Mouse (Mus musculus) CH12.LX (cell line): ENCODE measurements around the gene Itsn1. TPM values are rescaled to one million over a fixed set of nuclear protein-coding genes. Genes with fewer than 3 reads are reported as not detected.

ENCODE experiments used
- DNase-seq: peaks from one replicate; pipeline ENCODE4 v3.0.0-alpha.2; 2013; ENCODE audit errors: extremely low read depth
- H3K27ac ChIP-seq: 2 replicates; pipeline ENCODE4 v1.5.1; 2012; ENCODE audit warnings: low read depth, mild to moderate bottlenecking, control low read depth, moderate library complexity; ENCODE audit not compliant: insufficient read depth
- H3K27me3 ChIP-seq: replicated peaks from 2 replicates; pipeline ENCODE3; 2012; ENCODE audit warnings: inconsistent platforms
- H3K36me3 ChIP-seq, 2 experiments: replicated peaks in 1 of 2; 2 replicates each; pipeline versions ENCODE3 to v1.6.1; 2012; ENCODE audit warnings: inconsistent platforms in 1 of 2, low read length in 1 of 2, mild to moderate bottlenecking in 1 of 2, mixed read lengths in 1 of 2, moderate library complexity in 1 of 2; ENCODE audit not compliant: control insufficient read depth in 1 of 2, insufficient read depth in 1 of 2
- H3K4me1 ChIP-seq, 2 experiments: 2 replicates each; pipeline ENCODE4 v1.6.1; 2012; ENCODE audit warnings: inconsistent platforms in 1 of 2, moderate library complexity in 1 of 2; ENCODE audit not compliant: insufficient read depth in 2 of 2, control insufficient read depth in 1 of 2
- H3K4me2 ChIP-seq: 2 replicates; pipeline ENCODE4 v1.6.1; 2012; ENCODE audit warnings: low read depth, mild to moderate bottlenecking, control low read depth; ENCODE audit not compliant: poor library complexity, insufficient read depth, severe bottlenecking
- H3K4me3 ChIP-seq, 3 experiments: fragments of 150-350 bp in 1 of 3; sonication (generic) in 1 of 3; replicated peaks in 1 of 3; 2 replicates each; pipeline versions ENCODE3 to v1.5.1; 2011 to 2012; ENCODE audit warnings: low read depth in 2 of 3, low read length in 2 of 3, mild to moderate bottlenecking in 2 of 3, moderate library complexity in 2 of 3, control low read depth in 1 of 3, improper control_type of control experiment in 1 of 3, inconsistent platforms in 1 of 3, mixed read lengths in 1 of 3; ENCODE audit not compliant: poor library complexity in 1 of 3
- H3K79me2 ChIP-seq: replicated peaks from 2 replicates; pipeline ENCODE4 v1.6.1; 2012; ENCODE audit warnings: mild to moderate bottlenecking, moderate library complexity; ENCODE audit not compliant: control insufficient read depth, poor library complexity, insufficient read depth, severe bottlenecking; ENCODE audit errors: extremely low read depth
- H3K9ac ChIP-seq: 2 replicates; pipeline ENCODE4 v1.6.1; 2012; ENCODE audit warnings: low read depth, mild to moderate bottlenecking, control low read depth, moderate library complexity; ENCODE audit not compliant: insufficient read depth
- H3K9me3 ChIP-seq: replicated peaks from 2 replicates; pipeline ENCODE3; 2012; ENCODE audit warnings: low read length, inconsistent platforms, mixed read lengths
- ELF1 ChIP-seq: IDR thresholded peaks from 2 replicates; pipeline ENCODE4 v1.6.1; 2014; ENCODE audit warnings: low read depth, mild to moderate bottlenecking, inconsistent platforms, low read length, improper control_type of control experiment
- EP300 ChIP-seq: IDR thresholded peaks from 2 replicates; pipeline ENCODE4 v1.6.1; 2011; ENCODE audit warnings: low read length, improper control_type of control experiment
- IRF4 ChIP-seq: IDR thresholded peaks from 2 replicates; pipeline ENCODE4 v1.6.1; 2014; ENCODE audit warnings: low read depth, mild to moderate bottlenecking, inconsistent platforms, low read length, improper control_type of control experiment
- JUN ChIP-seq: IDR thresholded peaks from 2 replicates; pipeline ENCODE4 v1.6.1; 2011; ENCODE audit warnings: low read depth, mild to moderate bottlenecking, low read length, improper control_type of control experiment, moderate library complexity; ENCODE audit not compliant: insufficient read depth
- JUND ChIP-seq: conservative IDR thresholded peaks from 2 replicates; pipeline ENCODE4 v1.6.1; 2011; ENCODE audit warnings: low read depth, low read length, improper control_type of control experiment
- MAFK ChIP-seq: IDR thresholded peaks from 2 replicates; pipeline ENCODE4 v1.6.1; 2011; ENCODE audit warnings: low read length, improper control_type of control experiment; ENCODE audit not compliant: insufficient replicate concordance
- MAX ChIP-seq: IDR thresholded peaks from 2 replicates; pipeline ENCODE4 v1.6.1; 2011; ENCODE audit warnings: low read length, improper control_type of control experiment
- MAZ ChIP-seq: IDR thresholded peaks from 2 replicates; pipeline ENCODE4 v1.6.1; 2012; ENCODE audit warnings: low read depth, mild to moderate bottlenecking, inconsistent platforms, low read length, improper control_type of control experiment, moderate library complexity
- MEF2A ChIP-seq: IDR thresholded peaks from 2 replicates; pipeline ENCODE4 v1.6.1; 2014; ENCODE audit warnings: low read depth, mild to moderate bottlenecking, inconsistent platforms, low read length, improper control_type of control experiment, borderline replicate concordance
- MXI1 ChIP-seq: IDR thresholded peaks from 2 replicates; pipeline ENCODE4 v1.6.1; 2011; ENCODE audit warnings: mild to moderate bottlenecking, low read depth, low read length, improper control_type of control experiment
- MYC ChIP-seq: IDR thresholded peaks from 2 replicates; pipeline ENCODE4 v1.6.1; 2011; ENCODE audit warnings: low read depth, mild to moderate bottlenecking, improper control_type of control experiment, low read length
- NRF1 ChIP-seq: IDR thresholded peaks from 2 replicates; pipeline ENCODE4 v1.6.1; 2014; ENCODE audit warnings: low read depth, mild to moderate bottlenecking, inconsistent platforms, low read length, improper control_type of control experiment, moderate library complexity
- PAX5 ChIP-seq: IDR thresholded peaks from 2 replicates; pipeline ENCODE4 v1.6.1; 2012; ENCODE audit warnings: low read length, inconsistent platforms, mixed read lengths
- RAD21 ChIP-seq: IDR thresholded peaks from 2 replicates; pipeline ENCODE4 v1.6.1; 2011; ENCODE audit warnings: low read depth, mild to moderate bottlenecking, low read length, improper control_type of control experiment, moderate library complexity
- SIN3A ChIP-seq: IDR thresholded peaks from 2 replicates; pipeline ENCODE4 v1.6.1; 2012; ENCODE audit warnings: low read length, improper control_type of control experiment, inconsistent platforms
- USF2 ChIP-seq: conservative IDR thresholded peaks from 2 replicates; pipeline ENCODE4 v1.6.1; 2011; ENCODE audit warnings: low read depth, low read length, improper control_type of control experiment
- ZKSCAN1 ChIP-seq: IDR thresholded peaks from 2 replicates; pipeline ENCODE4 v1.6.1; 2012; ENCODE audit warnings: low read depth, inconsistent platforms, low read length, improper control_type of control experiment, borderline replicate concordance
- ZMIZ1 ChIP-seq: IDR thresholded peaks from 2 replicates; pipeline ENCODE4 v1.6.1; 2012; ENCODE audit warnings: low read depth, mild to moderate bottlenecking, inconsistent platforms, low read length, improper control_type of control experiment
- ZNF384 ChIP-seq: IDR thresholded peaks from 2 replicates; pipeline ENCODE4 v1.6.1; 2012; ENCODE audit warnings: low read depth, low read length, improper control_type of control experiment, inconsistent platforms
- dilution Hi-C: fragments of 300-500 bp; cut with MboI; formaldehyde crosslinking; loops from 2 replicates; pipeline ENCODE4 v1.14.3; 2020; ENCODE audit warnings: low sequenced_read_pairs; ENCODE audit not compliant: extremely low pct_unique_long_range_greater_than_20kb, extremely low pct_ligation_motif_present
- in situ Hi-C: fragments of 300-500 bp; cut with MboI; formaldehyde crosslinking; loops from 3 replicates; pipeline ENCODE4 v1.14.3; 2019; ENCODE audit warnings: low sequenced_read_pairs, low pct_ligation_motif_present, low pct_unique_long_range_greater_than_20kb, mixed read lengths
- polyA plus RNA-seq: library from polyadenylated mRNA; unstranded; fragments of >175 nt; gene quantifications from 2 replicates; pipeline ENCODE4 v1.2.1, GENCODE M21; 2012; ENCODE audit warnings: low read depth; ENCODE audit not compliant: insufficient read length
- total RNA-seq, 2 experiments: library from RNA; depleted of rRNA; stranded (reverse); fragments of 300-350 nt in 1 of 2; fragments of >200 nt in 1 of 2; gene quantifications; 2 replicates each; pipeline ENCODE4 v1.2.3; 2012 to 2014

The Itsn1 gene
- total and polyA plus RNA-seq, 3 experiments, result 32.5 to 54.5 (median 46.3) TPM

DNA sequence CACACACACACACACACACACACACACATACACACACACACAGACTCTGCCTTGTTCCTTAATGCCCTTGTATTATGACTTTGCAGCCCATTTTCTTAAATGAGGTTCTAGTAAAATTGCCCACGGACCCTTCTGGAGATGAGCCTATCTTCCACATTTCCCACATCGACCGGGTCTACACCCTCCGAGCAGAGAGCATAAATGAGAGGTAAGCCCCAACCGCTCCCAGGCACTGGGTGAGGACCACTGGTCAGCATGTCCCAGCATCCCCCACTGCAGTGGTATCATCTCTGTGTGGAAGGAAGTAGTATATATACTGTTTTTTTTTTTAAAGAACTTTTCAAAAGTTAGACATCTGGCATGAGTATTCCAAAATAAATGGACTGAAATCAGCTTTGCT is 177.6 kb downstream of the Itsn1 start:
- H3K4me3 ChIP-seq, result no peak overlapping the region
- no peak for DNase-seq
- no peaks in the 10 kb centered on the region for H3K27me3 ChIP-seq
- no peaks in the 10 kb centered on the region for H3K36me3 ChIP-seq
- dilution Hi-C loops, result no loop called here
- H3K27ac ChIP-seq, result no peak overlapping the region
- H3K79me2 ChIP-seq, result no peaks in the 10 kb centered on the region
- TF ChIP-seq IRF4, result no peak
- TF ChIP-seq MAX, result no peak
- no peak for TF ChIP-seq MXI1
- TF ChIP-seq JUND, result no peak
- no peak for TF ChIP-seq JUN
- TF ChIP-seq USF2, result no peak
- TF ChIP-seq ZKSCAN1, result no peak
- TF ChIP-seq ELF1, result no peak
- no peak for TF ChIP-seq ZNF384
- TF ChIP-seq NRF1, result no peak
- TF ChIP-seq SIN3A, result no peak
- TF ChIP-seq EP300, result no peak
- TF ChIP-seq PAX5, result no peak
- H3K9me3 ChIP-seq, result peaks cover 11% of the 10 kb centered on the region
- H3K4me1 ChIP-seq, result no peaks in the 10 kb centered on the region
- no peak overlapping the region for H3K9ac ChIP-seq
- no peak overlapping the region for H3K4me2 ChIP-seq
- in situ Hi-C loops, result loop anchor here (25.0 kb wide), 1 partner anchor 544 kb away; the partner anchor contains the start of gene Ifnar2

DNA sequence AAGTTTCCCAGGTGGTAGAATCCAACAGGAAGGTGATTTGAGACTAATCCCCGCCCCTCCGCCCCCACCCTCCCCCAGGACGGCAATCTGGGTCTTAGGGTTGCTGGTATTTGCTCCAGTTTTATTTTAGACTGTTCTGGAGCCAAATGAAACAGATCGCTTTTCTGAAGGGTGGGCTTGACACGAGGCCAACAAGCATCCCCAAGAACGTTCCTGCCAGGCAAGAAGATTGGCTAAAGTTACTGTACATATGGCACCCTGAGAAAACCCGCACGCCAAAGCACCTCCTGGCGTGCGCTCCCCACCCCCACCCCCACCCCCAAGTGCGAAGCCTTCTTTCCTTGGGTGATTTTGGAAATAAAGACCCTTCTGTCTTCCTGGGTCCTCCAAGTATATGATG is 178.1 kb downstream of the Itsn1 start:
- H3K9ac ChIP-seq, result no peak overlapping the region
- H3K27ac ChIP-seq, result no peak overlapping the region
- H3K4me1 ChIP-seq, result peaks cover under 1 to 2% of the 10 kb centered on the region in 2 experiments; a peak in 1 of 4 replicates
- no peak overlapping the region for H3K4me3 ChIP-seq
- dilution Hi-C loops, result no loop called here
- H3K36me3 ChIP-seq, result no peaks in the 10 kb centered on the region
- DNase-seq, result no peak
- no peaks in the 10 kb centered on the region for H3K79me2 ChIP-seq
- H3K9me3 ChIP-seq, result peaks cover 11% of the 10 kb centered on the region
- no peaks in the 10 kb centered on the region for H3K27me3 ChIP-seq
- no peak for TF ChIP-seq USF2
- TF ChIP-seq, all 38 proteins: peak for 0
- in situ Hi-C loops, result loop anchor here (25.0 kb wide), 1 partner anchor 545 kb away; the partner anchor contains the start of gene Ifnar2
- H3K4me2 ChIP-seq, result no peak overlapping the region

DNA sequence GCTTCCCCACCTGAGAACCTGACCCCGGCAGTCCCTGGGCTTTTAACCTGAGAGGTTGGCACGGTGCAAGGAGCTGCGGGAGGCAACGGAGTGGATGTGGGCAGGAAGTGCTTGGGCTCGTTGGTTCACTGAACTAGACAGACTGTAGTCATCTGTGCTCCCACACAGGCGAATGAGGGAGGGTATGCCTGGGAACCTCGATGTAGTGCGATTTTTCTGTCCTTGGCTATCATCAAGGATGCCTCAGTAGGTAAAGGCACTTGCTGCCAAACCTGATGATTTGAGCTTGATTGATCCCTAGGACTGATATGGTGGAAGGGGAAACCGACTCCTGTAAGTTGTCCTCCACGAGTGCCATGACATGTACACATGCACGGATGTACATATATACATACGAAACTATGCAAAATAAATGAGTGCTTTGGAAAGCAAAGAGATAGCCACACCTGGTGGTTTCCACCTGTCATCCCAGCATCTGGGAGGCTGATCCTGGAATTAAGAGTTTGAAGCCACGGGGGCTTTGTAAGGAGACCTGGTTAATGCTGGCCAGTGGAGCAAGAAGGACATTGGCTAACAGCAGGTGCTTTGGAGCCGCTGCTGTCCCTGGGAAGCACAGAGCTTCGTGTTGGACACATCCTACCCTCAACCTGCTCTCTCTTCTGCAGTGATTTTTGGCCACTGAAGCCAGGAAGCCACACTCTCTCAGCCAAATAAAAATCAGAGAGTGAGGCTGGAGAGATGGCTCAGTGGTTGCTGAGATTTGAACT is 180.7 kb downstream of the Itsn1 start:
- Histone ChIP-seq H3K9ac (no peak overlapping the region), H3K9me3 (no peaks in the 10 kb centered on the region), H3K27me3 (no peaks in the 10 kb centered on the region), H3K4me2 (no peak overlapping the region), H3K79me2 (no peaks in the 10 kb centered on the region), H3K4me3 (no peak overlapping the region)
- DNase-seq, result no peak
- in situ Hi-C loops, result loop anchor here (25.0 kb wide), 1 partner anchor 547 kb away; the partner anchor contains the start of gene Ifnar2
- TF ChIP-seq MAFK, result no peak
- TF ChIP-seq ELF1, result no peak
- no peak for TF ChIP-seq EP300
- no peak for TF ChIP-seq RAD21
- no peak for TF ChIP-seq JUN
- no peak for TF ChIP-seq MAZ
- TF ChIP-seq MEF2A, result no peak
- no peak for TF ChIP-seq MYC
- no peak for TF ChIP-seq ZMIZ1
- no peak for TF ChIP-seq JUND
- TF ChIP-seq MXI1, result no peak
- no peak for TF ChIP-seq PAX5
- TF ChIP-seq, all 38 proteins: peak for 0
- no peak overlapping the region for H3K27ac ChIP-seq
- no peaks in the 10 kb centered on the region for H3K36me3 ChIP-seq
- dilution Hi-C loops, result no loop called here
- H3K4me1 ChIP-seq, result peaks cover 5 to 19% of the 10 kb centered on the region in 2 experiments; a peak in 3 of 4 replicates
